Mouse (Mus musculus): Measurements from ENCODE around the gene Stard8.

DNA sequence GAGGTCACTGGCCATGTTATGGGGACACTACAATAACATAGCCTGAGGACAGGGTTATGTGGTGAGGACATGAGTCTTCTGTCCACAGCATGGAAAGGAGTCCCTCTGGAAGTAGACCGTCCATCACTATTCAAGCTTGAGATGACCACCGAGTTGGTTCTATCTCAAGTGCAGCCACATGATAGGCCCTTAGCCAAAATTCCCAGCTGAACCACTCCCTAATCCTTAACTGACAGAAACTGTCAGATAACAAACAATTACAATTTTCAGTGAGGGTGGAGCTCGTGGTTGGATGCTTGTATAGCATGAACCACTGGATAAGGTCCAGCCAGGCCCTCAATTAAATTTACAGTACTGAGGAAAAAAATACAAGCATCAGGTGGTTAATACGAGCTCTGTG lies 44.0 kb upstream of the Stard8 start:
- TF ChIP-seq CTCF (IDR thresholded peaks at IDR 0.05; ENCODE audit: borderline replicate concordance, extremely low read depth, insufficient read depth, insufficient read length): no peak
- no peak for TF ChIP-seq POLR2A (IDR thresholded peaks at IDR 0.05; ENCODE audit: borderline replicate concordance, extremely low read depth, insufficient read depth, insufficient read length, poor library complexity, severe bottlenecking)
